Mouse (Mus musculus): ENCODE measurements at regions not wholly inside any gene's neighbourhood (a gene's known extent, or its start where the extent isn't known, plus 50 kb on each side); places are given as distances from the start of the nearest gene placed in this dataset.

DNA sequence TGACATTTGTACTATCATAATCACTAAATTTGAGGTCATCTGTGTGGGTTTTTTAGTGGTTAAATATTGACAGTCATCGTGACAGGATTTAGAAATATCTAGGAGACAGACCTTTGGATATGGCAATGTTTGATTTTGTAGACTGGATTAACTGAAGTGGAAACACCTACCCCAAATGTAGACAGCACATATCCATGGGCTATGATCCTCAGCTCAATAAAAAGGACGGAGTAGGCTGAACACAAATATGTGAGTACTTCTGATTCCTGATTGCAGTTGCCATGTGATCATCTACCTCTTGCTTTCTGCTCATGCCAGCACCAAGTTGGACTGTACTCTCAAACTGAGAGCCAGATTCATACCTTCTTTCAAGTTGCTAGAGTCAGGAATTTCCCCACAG lies 674.4 kb downstream of the Kcna4 start:
- ATAC-seq (ENCODE audit: low FRiP score): no peak
- Histone ChIP-seq H3K4me2 (no peak overlapping the region), H3K9me3 (replicated peaks) (no peaks in the 10 kb centered on the region), H3K9ac (replicated peaks) (no peak overlapping the region), H3K4me1 (no peaks in the 10 kb centered on the region), H3K27ac (replicated peaks) (no peak overlapping the region), H3K36me3 (no peaks in the 10 kb centered on the region), H3K27me3 (replicated peaks) (no peaks in the 10 kb centered on the region), H3K4me3 (replicated peaks) (no peak overlapping the region)
- WGBS: 94% methylated on average over 2 of the region's 2 CpGs

DNA sequence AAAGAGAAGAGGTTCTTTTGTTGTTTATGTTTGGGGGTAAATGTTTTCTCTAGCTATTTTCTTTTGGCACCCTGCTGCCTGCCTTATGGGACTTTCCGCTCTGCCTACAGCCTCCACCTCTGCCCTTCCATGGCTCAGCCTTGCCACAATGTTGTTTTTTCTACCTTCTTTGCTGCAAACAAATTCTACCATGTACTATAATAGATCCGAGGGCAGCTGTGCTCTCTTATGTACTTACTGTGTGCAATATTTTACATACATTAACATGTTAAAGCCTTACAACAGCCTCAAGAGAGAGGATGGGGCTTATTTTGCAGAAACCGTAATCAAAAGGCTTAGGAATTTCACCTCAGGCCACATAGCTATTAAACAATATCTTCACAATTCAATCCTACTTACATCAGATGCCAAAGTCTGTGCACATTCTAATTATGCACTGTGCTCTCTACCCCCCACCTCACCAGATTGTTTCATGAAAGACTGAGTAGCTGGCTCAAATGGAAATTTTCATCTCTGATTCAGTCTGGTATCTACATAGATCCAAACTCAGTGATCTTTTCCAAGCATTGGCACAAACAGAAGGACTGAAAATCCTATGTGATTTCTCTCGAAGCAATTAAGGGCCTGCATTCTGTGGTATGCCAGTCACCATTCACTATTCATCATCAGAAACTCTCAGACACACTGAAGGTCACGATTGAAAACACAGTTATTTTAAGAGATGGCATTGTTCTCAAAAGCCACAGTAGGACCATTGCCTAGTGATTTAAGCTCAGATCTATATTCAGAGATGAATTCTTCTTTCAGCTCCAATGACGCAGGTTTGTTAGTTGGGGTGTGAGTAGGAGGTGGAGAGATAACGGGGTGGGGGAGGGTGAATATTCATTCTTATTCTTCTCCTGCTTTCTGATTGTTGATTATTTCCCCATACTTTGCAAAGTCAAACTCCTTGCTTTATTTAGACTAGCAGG lies 675.2 kb downstream of the Kcna4 start:
- Histone ChIP-seq H3K4me1 (no peaks in the 10 kb centered on the region), H3K27ac (replicated peaks) (no peak overlapping the region), H3K4me3 (replicated peaks) (no peak overlapping the region), H3K27me3 (replicated peaks) (no peaks in the 10 kb centered on the region), H3K36me3 (no peaks in the 10 kb centered on the region), H3K9ac (replicated peaks) (no peak overlapping the region), H3K9me3 (replicated peaks) (no peaks in the 10 kb centered on the region), H3K4me2 (no peak overlapping the region)
- 59% methylated on average over 7 of the region's 7 CpGs for WGBS
- no peak for ATAC-seq (ENCODE audit: low FRiP score)

DNA sequence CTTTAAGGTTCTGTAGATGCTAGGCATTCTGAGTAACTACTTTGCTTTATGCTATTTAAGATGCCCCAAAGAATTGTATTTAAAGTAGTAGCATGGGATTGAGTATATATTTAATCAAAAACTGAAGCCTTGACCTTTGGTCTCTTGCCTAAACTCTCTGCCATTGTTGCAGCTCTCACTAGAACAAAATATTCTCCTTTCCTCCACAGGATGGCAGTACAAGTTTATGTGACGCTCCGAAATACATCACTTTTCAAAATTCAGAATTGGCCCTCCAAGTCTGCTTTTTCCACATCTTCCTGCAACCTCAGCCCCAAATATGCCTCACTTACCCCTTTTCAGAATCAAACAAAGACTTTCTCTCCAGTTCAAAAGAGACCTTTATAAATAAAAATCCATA lies 678.1 kb downstream of the Kcna4 start:
- Histone ChIP-seq H3K27me3 (replicated peaks) (no peaks in the 10 kb centered on the region), H3K27ac (replicated peaks) (no peak overlapping the region), H3K4me3 (replicated peaks) (no peak overlapping the region), H3K9me3 (replicated peaks) (no peaks in the 10 kb centered on the region), H3K9ac (replicated peaks) (no peak overlapping the region), H3K4me1 (no peaks in the 10 kb centered on the region), H3K4me2 (no peak overlapping the region), H3K36me3 (no peaks in the 10 kb centered on the region)
- WGBS: 41% methylated on average over 2 of the region's 2 CpGs
- ATAC-seq (ENCODE audit: low FRiP score): no peak

DNA sequence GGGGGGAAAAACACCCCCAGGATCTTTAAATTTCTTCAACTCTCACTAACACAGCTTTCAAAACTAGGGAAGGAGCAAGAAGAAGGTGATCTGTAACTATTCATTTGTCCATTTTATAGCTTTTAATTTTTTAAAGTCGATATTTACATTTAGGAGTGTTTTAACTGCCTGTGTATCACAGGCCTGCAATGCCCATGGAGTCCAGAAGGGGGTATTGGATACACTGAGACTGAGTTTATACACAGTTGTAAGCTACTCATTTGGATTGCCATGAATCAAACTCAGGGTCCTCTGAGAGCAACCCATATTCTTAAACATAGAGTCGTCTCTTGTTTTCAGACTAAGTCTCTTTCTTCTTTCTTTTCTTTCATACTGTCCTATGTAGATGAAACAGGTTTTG lies 679.1 kb downstream of the Kcna4 start:
- Histone ChIP-seq H3K9ac (replicated peaks) (no peak overlapping the region), H3K4me2 (no peak overlapping the region), H3K36me3 (no peaks in the 10 kb centered on the region), H3K27ac (replicated peaks) (no peak overlapping the region), H3K4me3 (replicated peaks) (no peak overlapping the region), H3K27me3 (replicated peaks) (no peaks in the 10 kb centered on the region), H3K9me3 (replicated peaks) (no peaks in the 10 kb centered on the region), H3K4me1 (no peaks in the 10 kb centered on the region)
- ATAC-seq (ENCODE audit: low FRiP score): no peak
- 81% methylated on average over 2 of the region's 2 CpGs for WGBS

DNA sequence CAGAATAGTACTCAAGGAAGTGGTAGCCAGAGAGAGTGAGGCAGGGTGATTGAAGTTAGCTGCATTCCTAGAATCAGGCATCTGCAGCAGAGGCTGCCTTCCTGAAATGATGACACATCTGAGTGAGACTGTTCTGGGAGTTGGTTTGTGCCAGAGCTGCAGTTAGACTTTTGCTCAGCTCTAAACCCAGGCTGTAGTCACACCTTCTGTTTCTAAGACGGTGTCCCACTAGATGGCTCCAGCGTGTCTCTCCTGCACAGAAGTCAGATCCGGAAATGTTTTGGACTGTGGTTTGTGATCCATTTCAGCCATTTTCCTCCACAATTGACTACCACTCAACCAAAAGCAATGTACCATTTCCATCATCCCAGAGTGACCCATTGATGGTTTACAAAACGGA lies 683.1 kb downstream of the Kcna4 start:
- no peak overlapping the region for H3K27ac ChIP-seq (replicated peaks)
- no peak overlapping the region for H3K4me3 ChIP-seq (replicated peaks)
- H3K4me2 ChIP-seq: no peak overlapping the region
- H3K27me3 ChIP-seq (replicated peaks): no peaks in the 10 kb centered on the region
- no peak overlapping the region for H3K9ac ChIP-seq (replicated peaks)
- 66% methylated on average over 4 of the region's 4 CpGs for WGBS
- H3K9me3 ChIP-seq (replicated peaks): no peaks in the 10 kb centered on the region
- H3K36me3 ChIP-seq: no peaks in the 10 kb centered on the region
- H3K4me1 ChIP-seq: no peaks in the 10 kb centered on the region
- no peak for ATAC-seq (ENCODE audit: low FRiP score)

DNA sequence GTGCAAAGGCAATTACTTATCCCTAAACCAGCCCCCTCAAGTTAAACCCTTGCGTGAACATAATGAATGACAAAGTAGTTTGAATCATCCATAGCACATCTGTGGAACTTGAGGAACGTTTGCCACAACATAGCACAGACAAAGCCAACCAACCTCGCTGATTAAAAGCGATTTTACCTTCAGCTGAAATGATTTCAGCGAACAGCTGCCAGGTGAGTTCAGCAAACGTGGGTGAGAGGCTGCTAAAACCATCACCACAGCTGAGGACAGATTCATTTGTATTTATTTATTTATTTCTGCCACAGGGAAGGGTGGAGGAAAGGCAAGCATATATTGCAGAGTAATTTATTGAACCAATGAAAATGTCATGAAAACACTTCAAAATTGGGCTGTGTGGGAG lies 704.4 kb downstream of the Kcna4 start:
- WGBS: 67% methylated on average over 6 of the region's 6 CpGs
- H3K27ac ChIP-seq (replicated peaks): no peak overlapping the region

DNA sequence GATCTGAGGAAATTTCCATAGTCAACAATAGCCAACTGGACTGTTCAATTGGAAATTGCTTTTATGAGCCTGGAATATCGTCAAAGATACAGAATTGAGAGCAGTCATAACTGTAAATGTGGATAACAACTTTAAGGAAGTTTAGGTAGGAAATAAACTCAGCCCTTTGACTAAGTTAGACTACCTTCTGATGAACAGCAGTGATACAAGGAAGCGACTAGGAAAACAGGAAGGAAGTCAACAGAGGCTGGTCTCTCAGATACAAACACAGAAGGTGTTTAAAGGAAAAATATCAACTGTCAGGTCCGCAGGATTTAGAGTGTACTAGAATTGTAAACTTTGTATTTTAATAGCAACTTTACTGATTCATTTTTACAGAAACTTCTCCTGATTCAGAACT lies 721.1 kb downstream of the Kcna4 start:
- Histone ChIP-seq H3K9ac (replicated peaks) (no peak overlapping the region), H3K4me3 (replicated peaks) (no peak overlapping the region), H3K36me3 (no peaks in the 10 kb centered on the region), H3K9me3 (replicated peaks) (no peaks in the 10 kb centered on the region), H3K27ac (replicated peaks) (no peak overlapping the region), H3K4me2 (no peak overlapping the region), H3K27me3 (replicated peaks) (no peaks in the 10 kb centered on the region), H3K4me1 (no peaks in the 10 kb centered on the region)
- WGBS: 93% methylated on average over 3 of the region's 3 CpGs
- ATAC-seq (ENCODE audit: low FRiP score): no peak

More for the DNA sequence above, 704.4 kb downstream of the Kcna4 start:
- no peak overlapping the region for H3K9ac ChIP-seq (replicated peaks)
- no peak for ATAC-seq (ENCODE audit: low FRiP score)
- H3K9me3 ChIP-seq (replicated peaks): no peaks in the 10 kb centered on the region
- no peaks in the 10 kb centered on the region for H3K36me3 ChIP-seq
- no peak overlapping the region for H3K4me2 ChIP-seq
- H3K27me3 ChIP-seq (replicated peaks): no peaks in the 10 kb centered on the region
- no peaks in the 10 kb centered on the region for H3K4me1 ChIP-seq
- H3K4me3 ChIP-seq (replicated peaks): no peak overlapping the region

DNA sequence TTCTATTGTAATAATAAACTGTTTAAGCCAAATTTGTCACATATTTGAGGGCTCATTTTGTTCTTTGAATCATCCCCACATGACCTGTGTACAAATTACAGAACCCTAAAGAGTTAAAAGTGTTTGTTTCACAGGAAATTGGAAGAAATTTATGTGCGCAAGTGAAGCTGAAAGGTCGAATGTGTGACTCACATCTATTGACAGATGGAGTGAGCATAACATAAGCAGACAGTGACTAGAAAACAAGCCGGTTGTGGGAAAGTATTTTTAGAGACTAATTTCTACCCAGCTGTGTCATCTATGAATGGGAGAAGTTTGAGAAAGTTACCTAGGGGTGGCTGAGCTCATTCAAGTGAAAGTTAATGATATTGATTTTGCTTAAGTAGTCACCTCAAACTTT lies 732.8 kb downstream of the Kcna4 start:
- 61% methylated on average over 3 of the region's 3 CpGs for WGBS

DNA sequence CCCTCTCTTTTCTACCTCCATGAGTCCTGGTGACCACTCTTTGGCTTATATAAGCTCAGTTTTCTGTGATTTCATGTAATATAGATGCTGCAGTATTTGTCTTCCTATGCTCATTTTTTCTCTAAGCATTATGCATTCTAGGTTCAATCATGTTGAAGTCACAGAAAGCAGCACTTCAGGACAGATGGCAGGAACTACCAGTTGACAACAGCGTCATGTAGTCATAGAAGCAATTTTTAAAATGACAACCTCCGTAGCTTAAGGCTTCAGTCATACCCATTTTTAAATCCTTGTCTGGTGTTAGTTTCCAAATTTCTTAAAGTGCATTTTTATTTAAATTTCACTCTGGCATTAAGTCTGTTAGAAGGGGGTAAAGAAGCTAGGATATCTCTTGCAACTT lies 740.2 kb downstream of the Kcna4 start:
- Histone ChIP-seq H3K4me1 (peaks cover 5% of the 10 kb centered on the region; the same call in 1 of the 2 replicates), H3K9me3 (replicated peaks) (no peaks in the 10 kb centered on the region), H3K36me3 (no peaks in the 10 kb centered on the region), H3K4me3 (replicated peaks) (no peak overlapping the region), H3K27ac (replicated peaks) (no peak overlapping the region), H3K9ac (replicated peaks) (no peak overlapping the region), H3K4me2 (no peak overlapping the region), H3K27me3 (replicated peaks) (no peaks in the 10 kb centered on the region)
- no peak for ATAC-seq (ENCODE audit: low FRiP score)
- 96% methylated on average over 2 of the region's 2 CpGs for WGBS

More for the DNA sequence above, 732.8 kb downstream of the Kcna4 start:
- H3K4me2 ChIP-seq: no peak overlapping the region
- no peak overlapping the region for H3K4me3 ChIP-seq (replicated peaks)
- H3K36me3 ChIP-seq: no peaks in the 10 kb centered on the region
- no peaks in the 10 kb centered on the region for H3K27me3 ChIP-seq (replicated peaks)
- no peaks in the 10 kb centered on the region for H3K4me1 ChIP-seq
- H3K9me3 ChIP-seq (replicated peaks): no peaks in the 10 kb centered on the region
- no peak overlapping the region for H3K9ac ChIP-seq (replicated peaks)
- no peak for ATAC-seq (ENCODE audit: low FRiP score)
- no peak overlapping the region for H3K27ac ChIP-seq (replicated peaks)

DNA sequence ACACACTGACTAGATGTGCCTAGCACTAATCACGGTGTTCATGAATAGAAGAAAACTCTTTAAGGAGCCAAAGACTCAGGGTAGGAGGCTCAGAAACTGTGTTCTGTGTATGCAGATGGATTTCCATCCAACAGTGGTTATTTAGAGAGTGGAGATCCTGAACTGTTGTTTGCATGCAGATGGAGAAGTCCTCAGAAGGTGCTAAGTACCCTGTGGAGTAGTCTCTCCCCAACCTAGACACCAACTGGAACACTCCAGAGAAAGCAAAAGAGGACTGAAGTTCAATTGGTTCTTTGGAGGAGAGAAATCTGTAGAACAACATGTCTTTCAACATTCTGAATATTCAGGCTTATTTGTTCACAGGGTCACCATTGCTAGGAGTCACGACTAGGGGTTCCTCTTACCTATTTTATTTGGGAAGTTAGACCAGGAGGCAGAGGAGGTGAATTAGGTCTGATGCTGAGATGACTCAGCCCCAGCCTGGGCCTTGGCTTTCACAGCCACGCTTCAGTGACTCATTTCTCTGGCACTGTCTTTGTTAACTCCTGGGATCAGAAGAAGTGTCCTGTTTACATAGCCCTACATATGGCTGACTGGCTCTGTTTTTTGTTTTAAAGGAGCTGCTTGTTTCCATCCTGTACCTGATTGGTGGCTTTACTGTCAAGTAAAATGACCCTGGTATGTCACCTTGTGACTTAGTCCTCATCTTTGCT lies 742.0 kb downstream of the Kcna4 start:
- Histone ChIP-seq H3K9me3 (replicated peaks) (no peaks in the 10 kb centered on the region), H3K9ac (replicated peaks) (no peak overlapping the region), H3K4me3 (replicated peaks) (no peak overlapping the region), H3K27me3 (replicated peaks) (no peaks in the 10 kb centered on the region), H3K36me3 (no peaks in the 10 kb centered on the region), H3K27ac (replicated peaks) (no peak overlapping the region), H3K4me2 (no peak overlapping the region), H3K4me1 (peaks cover 5% of the 10 kb centered on the region; the same call in 1 of the 2 replicates)
- no peak for ATAC-seq (ENCODE audit: low FRiP score)
- WGBS: 71% methylated on average over 3 of the region's 3 CpGs

DNA sequence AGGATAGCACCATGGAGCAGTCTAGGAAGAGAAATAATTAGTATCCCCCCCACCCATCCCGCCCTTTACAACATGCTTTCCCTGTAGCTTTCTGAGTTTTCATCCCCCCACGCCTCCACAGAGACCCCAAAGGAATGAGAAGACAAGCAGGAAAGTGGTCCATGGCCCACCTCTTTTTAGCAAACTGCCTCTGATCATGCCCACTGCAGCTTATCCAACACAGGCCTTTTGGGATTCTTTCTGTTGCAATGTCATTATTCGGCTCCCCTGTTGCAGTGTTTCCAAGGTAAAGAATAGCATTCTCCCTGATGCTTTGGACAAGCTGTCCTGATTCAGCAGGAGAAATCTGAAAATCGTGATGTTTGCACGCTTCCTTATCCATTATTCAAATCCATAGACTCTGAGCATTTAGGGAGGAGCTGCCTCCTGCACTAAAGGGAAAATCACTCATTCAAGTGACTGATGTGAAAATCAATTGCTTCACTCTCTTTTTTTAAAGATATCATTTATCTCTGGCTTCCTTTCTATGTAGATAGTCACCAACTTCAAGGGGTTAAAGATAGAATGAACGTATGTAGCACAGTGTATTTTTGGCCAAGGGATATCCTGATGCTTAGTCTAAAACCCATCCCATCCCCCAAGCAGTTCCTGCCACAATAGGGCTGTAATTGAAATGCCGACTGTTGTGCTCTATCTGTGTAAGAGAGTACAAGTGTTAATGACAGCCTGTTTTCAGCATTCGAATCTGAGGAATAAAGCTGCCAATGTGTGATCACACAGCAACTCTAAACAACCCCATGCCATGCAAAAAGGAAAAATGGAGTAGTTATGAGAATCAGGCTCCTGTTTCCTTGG lies 743.1 kb downstream of the Kcna4 start:
- Histone ChIP-seq H3K4me1 (peaks cover 5% of the 10 kb centered on the region; the same call in 1 of the 2 replicates), H3K9me3 (replicated peaks) (no peaks in the 10 kb centered on the region), H3K4me2 (no peak overlapping the region), H3K27ac (replicated peaks) (no peak overlapping the region), H3K4me3 (replicated peaks) (no peak overlapping the region), H3K36me3 (no peaks in the 10 kb centered on the region), H3K27me3 (replicated peaks) (no peaks in the 10 kb centered on the region), H3K9ac (replicated peaks) (no peak overlapping the region)
- no peak; the same call in 1 of the 2 replicates for ATAC-seq (ENCODE audit: low FRiP score)
- 40% methylated on average over 8 of the region's 8 CpGs for WGBS

Data from neural tube, embryonic 15.5 days (tissue).